Mouse (Mus musculus) v-Abl transformed pro-B cells (cell line): ENCODE results near the gene Enpp6.

ENCODE experiments used
- in situ Hi-C, 2 experiments: fragments of 400-800 bp; cut with MboI; formaldehyde crosslinking; loops; one replicate each; pipeline ENCODE4 v1.15.1; 2025; ENCODE audit not compliant: unreplicated experiment in 2 of 2

Enpp6 gene

DNA sequence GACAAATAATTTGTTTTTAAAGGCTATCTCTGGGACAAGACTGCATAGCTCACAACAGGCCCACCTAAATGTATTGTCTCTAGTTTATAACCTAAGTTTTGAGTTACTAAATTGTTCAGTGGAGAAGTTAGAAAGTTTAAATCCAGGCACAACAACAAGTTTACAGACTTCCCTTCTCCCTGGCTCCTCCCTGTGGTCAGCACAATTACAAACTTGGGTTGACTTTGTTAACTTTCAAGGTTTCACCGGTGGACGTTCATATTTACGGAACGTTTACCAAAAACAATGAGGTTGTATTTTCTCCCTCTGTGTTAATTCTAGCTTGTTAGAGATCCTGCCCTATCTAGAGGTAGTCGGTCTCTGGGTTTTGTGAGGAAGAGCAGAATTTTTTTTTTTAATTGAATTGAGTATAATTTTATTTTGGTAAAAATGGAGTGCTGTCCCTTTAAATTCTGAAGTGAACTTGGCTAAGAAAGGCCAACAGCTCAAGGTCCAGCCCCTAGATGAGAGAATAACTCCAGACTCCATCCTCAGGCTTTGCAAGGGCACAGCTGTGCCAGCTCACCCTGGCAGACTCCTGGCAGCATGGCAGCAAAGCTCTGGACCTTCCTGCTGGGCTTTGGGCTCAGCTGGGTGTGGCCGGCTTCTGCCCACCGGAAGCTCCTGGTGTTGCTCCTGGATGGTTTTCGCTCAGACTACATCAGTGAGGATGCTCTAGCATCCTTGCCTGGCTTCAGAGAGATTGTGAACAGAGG is at the start of gene Enpp6:
Enpp6 (plus strand) TSS at position 502 of the 755 bp plus-strand sequence.
- in situ Hi-C loops: no loop called here

DNA sequence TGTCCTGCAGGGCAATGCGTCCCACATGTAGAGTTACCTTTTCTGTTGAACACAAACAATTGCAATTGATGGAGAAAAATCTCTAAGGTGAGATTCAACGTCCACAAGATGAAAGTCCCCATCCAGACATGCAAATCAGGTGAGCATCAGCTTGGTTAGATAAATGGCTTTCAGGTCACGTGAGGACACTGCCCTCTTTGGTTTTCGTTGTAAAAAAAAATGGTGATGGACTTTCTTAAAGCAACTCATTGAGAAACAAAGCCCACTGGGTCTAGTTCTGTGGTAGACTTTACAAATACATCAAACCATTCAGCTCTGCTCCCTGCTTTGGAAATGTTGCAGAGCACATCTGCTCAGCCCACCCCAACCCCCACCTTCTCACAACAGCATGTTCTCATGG is 48.5 kb upstream of the Enpp6 start:
- in situ Hi-C loops: loop anchor here (5.0 kb wide), 2 partner anchors 86 to 201 kb away; partner anchors contain the start of gene Irf2 (in 1 of the 2)

GRCm38 (mm10) chr8:46941295-46941694 is 45.4 kb upstream of the Enpp6 start:
- in situ Hi-C loops: loop anchor here in 1 of 2 experiments (10.0 kb wide), 1 partner anchor 386 kb away; the partner anchor contains the start of gene Cenpu

DNA sequence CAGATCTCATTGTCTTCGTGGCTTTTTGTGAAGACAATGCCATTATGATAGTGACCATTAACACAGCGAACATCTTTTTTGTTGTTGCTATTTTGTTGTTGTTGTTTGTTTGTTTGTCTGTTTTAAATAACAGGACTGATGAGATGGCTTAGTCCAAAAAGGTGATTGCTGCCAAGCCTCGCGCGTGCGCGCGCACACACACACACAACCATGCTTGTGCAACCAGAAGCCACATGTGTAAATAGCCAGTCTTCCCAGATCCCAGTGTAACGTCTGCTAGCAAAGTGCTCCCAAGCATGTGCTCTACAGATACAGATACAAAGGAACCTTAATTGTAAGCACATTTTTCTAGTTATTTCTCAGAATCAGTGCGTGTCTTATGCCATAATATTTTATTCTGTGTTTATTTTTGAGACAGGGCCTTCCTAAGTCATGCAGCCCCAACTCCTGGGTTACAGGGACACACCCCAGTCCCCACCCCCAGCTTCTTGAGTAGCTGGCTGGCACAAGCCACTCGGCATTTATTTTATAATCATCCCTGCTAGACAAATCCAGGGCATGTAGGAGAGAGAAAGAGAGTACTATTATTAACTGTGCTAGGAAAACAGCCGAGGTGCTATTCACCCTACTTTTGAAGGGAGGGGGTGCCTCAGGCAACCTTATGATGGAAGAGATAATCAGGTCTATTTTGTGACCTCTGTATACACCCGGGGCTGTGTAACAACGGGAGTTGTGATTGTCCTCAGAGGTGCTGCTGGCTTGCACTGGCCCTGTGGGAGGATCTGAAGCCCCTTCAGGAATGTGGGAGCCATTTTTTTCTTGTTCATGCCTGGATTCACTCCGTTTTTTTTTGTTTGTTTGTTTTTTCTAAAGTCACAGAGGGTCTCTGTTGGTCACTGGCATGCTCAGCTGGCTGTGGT is 44.7 kb upstream of the Enpp6 start:
- in situ Hi-C loops: loop anchor here in 1 of 2 experiments (10.0 kb wide), 1 partner anchor 387 kb away; the partner anchor contains the start of gene Cenpu

DNA sequence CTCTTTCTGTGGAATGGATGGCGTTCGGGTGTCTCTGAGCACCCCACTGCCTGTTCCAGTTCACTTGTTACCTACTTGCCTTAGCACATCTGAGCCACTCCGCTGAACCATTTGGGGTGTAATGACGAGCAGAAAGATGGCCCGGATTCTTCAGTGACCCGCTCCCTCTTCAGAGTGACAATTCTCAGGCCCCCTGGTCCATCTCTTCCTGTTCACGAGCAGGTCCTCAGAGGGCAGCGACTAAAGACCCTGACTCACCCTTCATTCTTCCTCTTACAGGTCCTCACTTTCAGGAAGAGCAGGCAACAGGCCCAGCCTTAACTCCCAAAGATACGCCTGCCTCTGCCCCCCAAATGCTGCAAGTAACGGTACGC is 44.0 kb upstream of the Enpp6 start:
- in situ Hi-C loops: loop anchor here in 1 of 2 experiments (10.0 kb wide), 1 partner anchor 388 kb away; the partner anchor contains the start of gene Cenpu

GRCm38 (mm10) chr8:46943337-46943736 is 43.4 kb upstream of the Enpp6 start:
- in situ Hi-C loops: loop anchor here in 1 of 2 experiments (10.0 kb wide), 1 partner anchor 389 kb away; the partner anchor contains the start of gene Cenpu

DNA sequence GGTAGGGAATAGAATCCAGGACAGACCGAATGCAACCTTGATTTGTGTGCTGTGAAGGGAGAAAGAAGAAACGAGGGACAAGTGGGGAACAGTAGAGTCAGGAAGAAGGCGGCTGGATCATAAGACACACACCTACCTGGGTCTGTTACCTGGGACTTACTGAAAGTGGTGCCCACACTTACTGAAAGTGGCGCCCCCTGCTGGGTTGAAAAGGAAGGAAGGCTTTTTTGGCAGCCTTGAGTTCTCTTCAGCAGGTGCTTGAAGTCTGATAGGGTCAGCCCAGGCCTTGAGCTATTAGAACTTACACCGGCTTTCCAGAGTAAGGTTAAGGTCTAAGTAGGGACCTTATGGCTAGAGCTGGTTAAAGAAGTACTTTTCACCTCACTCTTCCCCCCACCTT is 40.5 kb upstream of the Enpp6 start:
- in situ Hi-C loops: loop anchor here in 1 of 2 experiments (10.0 kb wide), 1 partner anchor 391 kb away; the partner anchor contains the start of gene Cenpu

GRCm38 (mm10) chr8:46948091-46948757 is 38.5 kb upstream of the Enpp6 start:
- in situ Hi-C loops: loop anchor here in 1 of 2 experiments (10.0 kb wide), 1 partner anchor 393 kb away; the partner anchor contains the start of gene Cenpu

DNA sequence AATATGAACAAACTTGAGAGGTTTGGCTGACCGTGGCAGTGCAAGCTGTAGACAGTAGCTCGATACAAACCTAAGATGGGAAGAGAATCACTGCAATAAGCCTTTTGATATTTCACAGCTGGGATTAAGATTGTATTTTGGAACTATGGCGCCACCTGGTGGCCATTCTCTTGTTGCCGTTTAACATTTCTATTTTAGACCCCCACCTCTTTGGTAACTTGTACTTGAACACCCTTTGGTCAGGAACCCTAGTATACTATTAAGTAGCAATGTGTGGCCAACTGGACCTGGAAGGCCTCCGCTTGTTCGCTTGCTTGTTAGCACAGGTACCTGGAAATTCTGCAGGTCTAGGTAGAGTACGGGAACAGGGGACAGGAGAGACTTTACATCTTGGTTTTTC is 33.2 kb upstream of the Enpp6 start:
- in situ Hi-C loops: loop anchor here (5.0 to 25.0 kb wide), 5 partner anchors 216 to 741 kb away; partner anchors contain the start of genes Irf2 (in 1 of the 2) and Slc25a4 (in 1 of the 2)

GRCm38 (mm10) chr8:46962630-46963427 is 23.9 kb upstream of the Enpp6 start:
- in situ Hi-C loops: loop anchor here (25.0 kb wide), 2 partner anchors 651 to 751 kb away; partner anchors contain the start of gene Slc25a4 (in 1 of the 2)

GRCm38 (mm10) chr8:46963619-46964145 is 23.0 kb upstream of the Enpp6 start:
- in situ Hi-C loops: loop anchor here (25.0 kb wide), 2 partner anchors 651 to 751 kb away; partner anchors contain the start of gene Slc25a4 (in 1 of the 2)

GRCm38 (mm10) chr8:46965812-46966211 is 20.9 kb upstream of the Enpp6 start:
- in situ Hi-C loops: loop anchor here (25.0 kb wide), 2 partner anchors 654 to 754 kb away; partner anchors contain the start of gene Slc25a4 (in 1 of the 2)

DNA sequence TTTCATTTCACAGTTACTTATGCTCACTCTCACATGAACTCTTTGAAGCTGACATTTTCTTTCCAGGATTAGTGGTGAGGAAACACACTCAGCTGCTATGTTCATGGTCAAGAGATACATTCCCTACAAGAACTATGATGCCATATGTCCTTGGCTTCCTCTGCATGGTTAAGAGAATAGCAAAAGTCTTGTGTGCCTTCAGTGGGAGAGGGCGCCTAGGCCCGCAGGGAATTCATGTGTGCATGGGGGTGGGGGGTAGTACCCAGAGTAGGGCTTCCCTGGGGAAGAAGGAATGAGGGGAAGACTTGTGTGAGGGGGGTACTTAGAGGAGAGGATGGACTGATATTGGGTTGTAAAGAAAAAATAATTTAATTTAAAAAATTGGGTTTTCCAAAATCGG is 18.0 kb upstream of the Enpp6 start:
- in situ Hi-C loops: loop anchor here (25.0 kb wide), 2 partner anchors 656 to 756 kb away; partner anchors contain the start of gene Slc25a4 (in 1 of the 2)

- in situ Hi-C loops: loop anchor here (25.0 kb wide), 2 partner anchors 657 to 757 kb away; partner anchors contain the start of gene Slc25a4 (in 1 of the 2)
Observed at GRCm38 (mm10) chr8:46969386-46969785, 17.3 kb upstream of the Enpp6 start.

DNA sequence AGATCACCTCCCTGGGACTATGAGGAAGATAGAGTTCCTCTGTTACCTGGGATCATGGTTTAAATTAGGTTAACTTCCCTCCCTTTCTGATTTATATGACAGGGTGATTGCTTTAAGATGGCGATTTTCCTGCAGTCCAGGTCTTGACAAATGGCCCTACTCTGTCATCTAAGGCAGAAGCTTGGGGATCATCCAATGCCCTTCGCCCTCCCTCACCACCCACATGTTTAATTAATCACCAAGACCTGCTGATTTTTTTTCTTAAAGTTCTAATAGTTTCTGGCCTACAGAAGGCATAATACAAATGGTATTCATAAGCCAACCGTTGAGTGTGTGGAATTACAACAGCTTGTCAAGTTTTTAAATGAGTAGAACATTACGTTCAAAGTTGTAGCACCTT is 9.3 kb upstream of the Enpp6 start:
- in situ Hi-C loops: no loop called here

- in situ Hi-C loops: no loop called here
Observed at GRCm38 (mm10) chr8:46982166-46982565, 4.5 kb upstream of the Enpp6 start.

DNA sequence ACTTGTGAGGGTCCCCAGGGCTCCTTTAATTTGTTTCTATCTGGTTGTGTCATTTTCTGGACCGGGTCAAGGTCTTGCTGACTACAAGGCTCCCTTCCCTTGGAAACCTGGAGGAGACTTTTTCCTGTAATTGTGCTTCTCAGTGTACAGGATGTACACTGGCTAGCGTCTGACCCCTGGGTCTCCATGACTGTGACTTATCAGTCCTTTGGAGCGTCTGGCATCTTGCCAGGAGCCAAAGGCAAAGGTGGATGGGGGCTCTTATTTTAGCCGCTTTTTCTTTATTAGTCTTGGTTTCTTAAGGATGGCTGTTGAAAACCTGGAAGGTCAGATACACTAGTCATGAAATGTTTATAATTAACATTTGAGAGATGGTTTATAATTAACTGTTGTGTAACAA is 3.9 kb upstream of the Enpp6 start:
- in situ Hi-C loops: no loop called here

- in situ Hi-C loops: no loop called here
Observed at GRCm38 (mm10) chr8:46984647-46985046, 2.0 kb upstream of the Enpp6 start.

DNA sequence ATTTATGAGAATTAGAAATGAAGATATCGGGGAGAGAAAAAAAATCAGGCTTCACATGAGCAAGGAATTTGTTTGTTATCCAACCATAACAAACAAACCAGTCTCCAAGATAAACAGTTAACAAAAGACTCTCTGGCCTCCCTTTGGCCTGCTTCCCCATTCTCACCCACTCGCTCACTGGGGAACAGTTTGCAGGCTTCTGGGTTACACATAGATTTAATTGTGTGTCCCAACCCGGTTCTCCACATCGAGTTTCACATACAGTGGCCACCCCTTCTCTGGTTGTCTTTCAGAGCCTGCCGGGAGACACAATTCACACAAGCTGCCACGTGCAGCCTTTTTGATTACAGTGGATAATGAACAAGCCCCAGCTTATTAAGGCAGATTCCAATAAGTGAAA is 1.7 kb downstream of the Enpp6 start:
- in situ Hi-C loops: no loop called here
